Mouse (Mus musculus) hindbrain, embryonic 13.5 days (tissue): ENCODE results near the gene Phf20. TPM values are rescaled to one million over a fixed set of nuclear protein-coding genes. Genes with fewer than 3 reads are reported as not detected.

ENCODE experiments used
- ATAC-seq: fragments of 200-750 bp; cut with Nextera tagmentation; 2 replicates; pipeline ENCODE4 v1.8.0; 2017; ENCODE audit warnings: moderate TSS enrichment; ENCODE audit not compliant: low FRiP score
- H3K27ac ChIP-seq: fragments of 300-500 bp; sonication (generic); 2 replicates; pipeline ENCODE4 v1.5.1; 2015; ENCODE audit warnings: inconsistent platforms, mild to moderate bottlenecking, moderate library complexity
- H3K27me3 ChIP-seq: fragments of 300-500 bp; sonication (generic); 2 replicates; pipeline ENCODE4 v1.6.1; 2015; ENCODE audit warnings: mild to moderate bottlenecking, inconsistent platforms
- H3K36me3 ChIP-seq: fragments of 300-500 bp; sonication (generic); 2 replicates; pipeline ENCODE4 v1.6.1; 2015; ENCODE audit warnings: mild to moderate bottlenecking, inconsistent platforms
- H3K4me1 ChIP-seq: fragments of 300-500 bp; sonication (generic); replicated peaks from 2 replicates; pipeline ENCODE4 v1.6.1; 2015; ENCODE audit warnings: inconsistent platforms
- H3K4me2 ChIP-seq: fragments of 300-500 bp; sonication (generic); 2 replicates; pipeline ENCODE4 v1.6.1; 2015; ENCODE audit warnings: inconsistent platforms, mild to moderate bottlenecking, moderate library complexity
- H3K4me3 ChIP-seq: fragments of 300-500 bp; sonication (generic); 2 replicates; pipeline ENCODE4 v1.5.1; 2015; ENCODE audit warnings: mild to moderate bottlenecking, inconsistent platforms
- H3K9ac ChIP-seq: fragments of 300-500 bp; sonication (generic); 2 replicates; pipeline ENCODE4 v1.6.1; 2015; ENCODE audit warnings: mild to moderate bottlenecking, inconsistent platforms
- H3K9me3 ChIP-seq: fragments of 300-500 bp; sonication (generic); 2 replicates; pipeline ENCODE4 v1.6.1; 2016; ENCODE audit warnings: inconsistent platforms
- WGBS: fragments of 180-500 bp; shearing (Covaris S2); methylation state at CpG from one replicate; pipeline ENCODE4 v1.1.7; 2015; 5-methylcytosine and 5-hydroxymethylcytosine counted together
- polyA plus RNA-seq: library from polyadenylated mRNA; unstranded; fragments of >200 nt; fragmentation: Nextera tagmentation; extraction: Ambion mirVana; gene quantifications from 2 replicates; pipeline ENCODE4 v1.2.1, GENCODE M21; 2015

Gene Phf20
- polyA plus RNA-seq, 1 experiment from 2014 or later = 107 TPM

GRCm38 (mm10) chr2:156310945-156311344 lies 114.7 kb downstream of the Phf20 start:
- Histone ChIP-seq H3K4me3 (peak overlapping the region; percentile 73), H3K27ac (peak overlapping the region; percentile 98; the same call in 1 of the 2 replicates), H3K4me2 (peak overlapping the region; percentile 82), H3K36me3 (peaks cover 14% of the 10 kb centered on the region), H3K27me3 (no peaks in the 10 kb centered on the region), H3K9ac (peak overlapping the region; percentile 90; the same call in 1 of the 2 replicates), H3K9me3 (no peaks in the 10 kb centered on the region), H3K4me1 (peaks cover 16% of the 10 kb centered on the region)
- WGBS = 93% methylated on average over 5 of the region's 5 CpGs
- ATAC-seq = no peak

- Histone ChIP-seq H3K27me3 (no peaks in the 10 kb centered on the region), H3K9ac (peak overlapping the region; percentile 90), H3K4me3 (peak overlapping the region; percentile 73), H3K4me2 (peak overlapping the region; percentile 82), H3K36me3 (peaks cover 14% of the 10 kb centered on the region), H3K4me1 (peaks cover 16% of the 10 kb centered on the region), H3K9me3 (no peaks in the 10 kb centered on the region), H3K27ac (peak overlapping the region; percentile 98)
- 23% methylated on average over 8 of the region's 8 CpGs for WGBS
- ATAC-seq = no peak
Measured at GRCm38 (mm10) chr2:156311441-156311840, 115.2 kb downstream of the Phf20 start.

GRCm38 (mm10) chr2:156311841-156312291 lies 115.6 kb downstream of the Phf20 start:
- peak overlapping the region; percentile 73 for H3K4me3 ChIP-seq
- H3K27me3 ChIP-seq = no peaks in the 10 kb centered on the region
- no peaks in the 10 kb centered on the region for H3K9me3 ChIP-seq
- H3K27ac ChIP-seq = peak overlapping the region; percentile 98
- H3K9ac ChIP-seq = peak overlapping the region; percentile 90
- ATAC-seq = peak; percentile 55
- peaks cover 16% of the 10 kb centered on the region for H3K4me1 ChIP-seq
- peaks cover 14% of the 10 kb centered on the region for H3K36me3 ChIP-seq
- H3K4me2 ChIP-seq = peak overlapping the region; percentile 82
- under 1% methylated on average over 53 of the region's 53 CpGs for WGBS

- H3K4me2 ChIP-seq = peak within 1 kb of the TSS; percentile 82
- peak within 1 kb of the TSS; percentile 90 for H3K9ac ChIP-seq
- peaks cover 10% of the 10 kb centered on the region for H3K36me3 ChIP-seq
- no peaks in the 10 kb centered on the region for H3K9me3 ChIP-seq
- peaks cover 16% of the 10 kb centered on the region for H3K4me1 ChIP-seq
- ATAC-seq = peak; percentile 95
- H3K4me3 ChIP-seq = peak within 1 kb of the TSS; percentile 73
- under 1% methylated on average over 48 of the region's 49 CpGs for WGBS
- H3K27ac ChIP-seq = peak within 1 kb of the TSS; percentile 98
- H3K27me3 ChIP-seq = no peaks in the 10 kb centered on the region
Measured at GRCm38 (mm10) chr2:156312297-156312897, 116.1 kb downstream of the Phf20 start, which contains the start of the genes Cnbd2 and Scand1. Gene Cnbd2 (plus strand): TSS chr2:156312299. Gene Scand1 (minus strand): TSS chr2:156312704.

GRCm38 (mm10) chr2:156313153-156313552 lies 116.9 kb downstream of the Phf20 start:
- H3K36me3 ChIP-seq = peaks cover 4% of the 10 kb centered on the region; the same call in 1 of the 2 replicates
- no peak for ATAC-seq
- WGBS = 56% methylated on average over 3 of the region's 3 CpGs
- no peaks in the 10 kb centered on the region for H3K9me3 ChIP-seq
- H3K4me2 ChIP-seq = peak overlapping the region; percentile 82
- H3K27ac ChIP-seq = peak overlapping the region; percentile 98; the same call in 1 of the 2 replicates
- no peaks in the 10 kb centered on the region for H3K27me3 ChIP-seq
- H3K4me1 ChIP-seq = peaks cover 16% of the 10 kb centered on the region
- peak overlapping the region; percentile 90 for H3K9ac ChIP-seq
- peak overlapping the region; percentile 73 for H3K4me3 ChIP-seq

- H3K27me3 ChIP-seq = no peaks in the 10 kb centered on the region
- ATAC-seq = no peak
- 97% methylated on average over 6 of the region's 6 CpGs for WGBS
- no peak overlapping the region for H3K27ac ChIP-seq
- no peak overlapping the region for H3K4me3 ChIP-seq
- 0 out of 2 replicates have a peak, but pooled peaks cover 4% of the 10 kb centered on the region for H3K36me3 ChIP-seq
- no peak overlapping the region for H3K4me2 ChIP-seq
- no peak overlapping the region for H3K9ac ChIP-seq
- no peaks in the 10 kb centered on the region for H3K9me3 ChIP-seq
- peaks cover 16% of the 10 kb centered on the region for H3K4me1 ChIP-seq
Measured at GRCm38 (mm10) chr2:156314811-156315210, 118.5 kb downstream of the Phf20 start.

- H3K4me3 ChIP-seq = no peak overlapping the region
- H3K27me3 ChIP-seq = no peaks in the 10 kb centered on the region
- H3K27ac ChIP-seq = no peak overlapping the region
- 0 out of 2 replicates have a peak, but pooled peaks cover 4% of the 10 kb centered on the region for H3K9me3 ChIP-seq
- no peak overlapping the region for H3K4me2 ChIP-seq
- H3K36me3 ChIP-seq = peaks cover 10% of the 10 kb centered on the region; the same call in 1 of the 2 replicates
- no peak for ATAC-seq
- H3K4me1 ChIP-seq = peaks cover 3% of the 10 kb centered on the region
- no peak overlapping the region for H3K9ac ChIP-seq
Measured at GRCm38 (mm10) chr2:156318491-156318890, 122.2 kb downstream of the Phf20 start.

GRCm38 (mm10) chr2:156321538-156321937 lies 125.3 kb downstream of the Phf20 start:
- Histone ChIP-seq H3K9ac (no peak overlapping the region), H3K4me3 (no peak overlapping the region), H3K4me1 (0 out of 2 replicates have a peak, but pooled peaks cover 4% of the 10 kb centered on the region), H3K27ac (no peak overlapping the region), H3K4me2 (no peak overlapping the region), H3K9me3 (0 out of 2 replicates have a peak, but pooled peaks cover 4% of the 10 kb centered on the region), H3K36me3 (peaks cover 6% of the 10 kb centered on the region; the same call in 1 of the 2 replicates), H3K27me3 (no peaks in the 10 kb centered on the region)
- no peak for ATAC-seq
- 89% methylated on average over 6 of the region's 6 CpGs for WGBS

- Histone ChIP-seq H3K9me3 (0 out of 2 replicates have a peak, but pooled peaks cover 4% of the 10 kb centered on the region), H3K4me2 (no peak overlapping the region), H3K27ac (no peak overlapping the region), H3K4me1 (0 out of 2 replicates have a peak, but pooled peaks cover 4% of the 10 kb centered on the region), H3K9ac (no peak overlapping the region), H3K27me3 (no peaks in the 10 kb centered on the region), H3K4me3 (no peak overlapping the region), H3K36me3 (peaks cover 9% of the 10 kb centered on the region; the same call in 1 of the 2 replicates)
- ATAC-seq = no peak
- WGBS = 70% methylated on average over 6 of the region's 6 CpGs
Measured at GRCm38 (mm10) chr2:156324116-156324588, 127.9 kb downstream of the Phf20 start.

- Histone ChIP-seq H3K27ac (no peak overlapping the region), H3K9ac (no peak overlapping the region), H3K4me2 (no peak overlapping the region), H3K9me3 (0 out of 2 replicates have a peak, but pooled peaks cover 4% of the 10 kb centered on the region), H3K36me3 (peaks cover 9% of the 10 kb centered on the region; the same call in 1 of the 2 replicates), H3K27me3 (no peaks in the 10 kb centered on the region), H3K4me3 (no peak overlapping the region), H3K4me1 (0 out of 2 replicates have a peak, but pooled peaks cover 4% of the 10 kb centered on the region)
- no peak for ATAC-seq
- 55% methylated on average over 5 of the region's 5 CpGs for WGBS
Measured at GRCm38 (mm10) chr2:156324681-156325080, 128.4 kb downstream of the Phf20 start.

- Histone ChIP-seq H3K4me3 (no peak overlapping the region), H3K27ac (no peak overlapping the region), H3K27me3 (no peaks in the 10 kb centered on the region), H3K9ac (no peak overlapping the region), H3K36me3 (0 out of 2 replicates have a peak, but pooled peaks cover 3% of the 10 kb centered on the region), H3K9me3 (no peaks in the 10 kb centered on the region), H3K4me1 (no peaks in the 10 kb centered on the region), H3K4me2 (no peak overlapping the region)
- ATAC-seq = no peak
- 87% methylated on average over 1 of the region's 1 CpGs for WGBS
Measured at GRCm38 (mm10) chr2:156330681-156331080, 134.4 kb downstream of the Phf20 start.

GRCm38 (mm10) chr2:156331446-156331965 lies 135.2 kb downstream of the Phf20 start:
- H3K27me3 ChIP-seq = no peaks in the 10 kb centered on the region
- no peak overlapping the region for H3K27ac ChIP-seq
- H3K36me3 ChIP-seq = 0 out of 2 replicates have a peak, but pooled peaks cover 3% of the 10 kb centered on the region
- no peaks in the 10 kb centered on the region for H3K4me1 ChIP-seq
- H3K9me3 ChIP-seq = no peaks in the 10 kb centered on the region
- WGBS = 74% methylated on average over 7 of the region's 7 CpGs
- H3K4me2 ChIP-seq = no peak overlapping the region
- no peak overlapping the region for H3K9ac ChIP-seq
- H3K4me3 ChIP-seq = no peak overlapping the region
- ATAC-seq = no peak
